Mouse (Mus musculus) frontal cortex, postnatal 25 days (tissue): ENCODE measurements at regions not wholly inside any gene's neighbourhood (a gene's known extent, or its start where the extent isn't known, plus 50 kb on each side); places are given as distances from the start of the nearest gene placed in this dataset.

ENCODE experiments used
- DNase-seq, 2 experiments: peaks; one replicate each; pipeline ENCODE4 v3.0.0; 2022; ENCODE audit warnings: low spot score in 2 of 2

GRCm38 (mm10) chr3:56793054-56793453, 508.7 kb downstream of the Tm4sf1 start:
- DNase-seq = no peak

DNA sequence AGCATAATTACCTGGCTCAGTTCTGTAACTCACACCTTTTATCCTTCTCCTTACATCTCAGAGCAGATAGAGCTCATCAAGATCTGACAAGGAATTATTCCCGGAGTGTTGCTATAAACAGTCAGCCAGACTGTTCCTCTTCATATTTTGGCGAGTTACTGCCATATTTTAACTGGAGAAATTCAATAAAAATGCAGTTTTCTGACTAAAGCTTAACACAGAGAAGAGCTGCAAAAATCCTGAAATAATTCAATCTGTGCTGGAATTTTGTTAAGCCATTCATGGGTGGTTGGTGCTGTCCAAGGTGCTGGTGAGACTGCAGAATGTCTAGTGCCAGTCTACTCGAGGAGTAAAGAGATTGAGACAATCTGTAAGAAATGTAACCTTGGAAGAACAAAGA, 512.6 kb downstream of the Tm4sf1 start:
- no peak for DNase-seq

DNA sequence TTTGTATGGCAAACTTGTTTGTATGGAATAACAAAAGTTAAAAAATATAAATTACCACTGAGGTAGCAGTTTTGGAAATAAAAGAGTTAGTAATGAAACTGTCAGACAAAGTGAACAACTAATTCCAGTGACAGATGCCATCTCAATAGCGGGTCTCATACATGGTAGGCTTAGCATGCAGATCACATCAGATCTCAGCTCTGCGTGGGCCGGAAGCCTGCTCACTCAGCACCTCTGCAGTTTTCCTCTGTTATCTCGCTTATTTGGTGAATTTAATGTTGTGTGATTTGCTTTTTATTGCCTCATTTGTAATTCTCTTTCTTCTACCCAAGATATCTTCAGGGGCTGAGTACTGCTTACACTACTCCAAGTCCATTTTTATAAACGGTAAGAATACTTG, 527.9 kb downstream of the Tm4sf1 start:
- no peak for DNase-seq

DNA sequence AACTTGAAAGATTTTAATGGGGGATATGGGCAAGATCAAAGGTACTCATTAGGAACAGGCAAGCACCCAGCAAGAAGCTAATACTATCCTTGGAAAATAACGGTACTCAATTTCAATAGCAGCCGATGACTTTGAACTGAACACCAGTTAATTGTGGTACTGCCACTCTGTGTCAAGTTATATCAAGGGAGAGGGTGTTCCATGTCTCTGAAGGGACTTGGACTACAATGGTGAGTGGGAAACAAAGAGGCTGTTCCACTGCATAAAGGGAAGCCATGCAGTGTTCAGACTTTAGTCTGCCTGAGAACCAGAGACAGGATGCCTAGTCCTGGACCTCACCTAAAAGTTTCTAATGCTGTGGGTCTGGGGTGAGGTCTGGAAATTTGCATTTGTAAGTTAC, 531.6 kb downstream of the Tm4sf1 start:
- no peak for DNase-seq

GRCm38 (mm10) chr3:56767133-56767532, 534.7 kb downstream of the Tm4sf1 start:
- DNase-seq = no peak

DNA sequence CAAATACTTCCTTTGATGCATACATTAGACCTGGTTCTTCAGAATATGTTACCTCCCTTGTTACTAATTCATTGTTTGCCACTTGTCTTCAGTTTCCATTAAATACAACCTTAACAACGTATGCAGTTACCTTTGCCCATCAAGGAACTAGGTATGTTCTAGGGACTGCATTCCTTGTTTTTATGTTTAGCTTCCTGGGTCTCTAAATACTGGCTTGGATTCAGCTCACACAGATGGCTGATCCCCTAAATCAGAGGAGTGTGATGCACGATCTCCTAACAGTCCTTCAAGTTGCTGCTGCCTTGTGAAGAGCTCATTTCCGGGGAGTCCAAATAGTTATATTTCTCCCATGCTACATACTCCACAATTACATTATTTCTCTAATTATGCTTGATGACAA, 537.5 kb downstream of the Tm4sf1 start:
- no peak for DNase-seq

DNA sequence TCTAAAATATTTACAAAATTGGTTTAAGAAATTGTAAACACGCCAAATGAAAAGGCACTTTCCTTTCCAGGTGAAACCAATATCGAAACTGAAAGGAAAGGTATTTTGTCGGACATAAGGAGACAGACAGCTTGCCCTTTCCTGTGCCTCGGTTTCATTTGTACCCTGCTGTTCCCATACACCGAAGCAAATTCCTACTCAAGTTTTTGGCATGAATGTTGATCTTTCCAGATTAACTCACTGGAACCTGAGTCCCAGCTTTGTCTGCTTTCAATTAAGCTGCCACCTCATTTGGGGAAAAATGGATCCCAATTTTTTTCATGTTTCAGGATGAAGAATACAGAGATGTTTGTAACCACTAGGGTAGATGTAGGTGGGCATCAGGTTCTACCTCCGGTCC, 537.9 kb downstream of the Tm4sf1 start:
- no peak for DNase-seq

GRCm38 (mm10) chr3:56753654-56754053, 548.1 kb downstream of the Tm4sf1 start:
- no peak for DNase-seq

- no peak for DNase-seq
Observed at GRCm38 (mm10) chr3:56751926-56752325, 549.9 kb downstream of the Tm4sf1 start.

DNA sequence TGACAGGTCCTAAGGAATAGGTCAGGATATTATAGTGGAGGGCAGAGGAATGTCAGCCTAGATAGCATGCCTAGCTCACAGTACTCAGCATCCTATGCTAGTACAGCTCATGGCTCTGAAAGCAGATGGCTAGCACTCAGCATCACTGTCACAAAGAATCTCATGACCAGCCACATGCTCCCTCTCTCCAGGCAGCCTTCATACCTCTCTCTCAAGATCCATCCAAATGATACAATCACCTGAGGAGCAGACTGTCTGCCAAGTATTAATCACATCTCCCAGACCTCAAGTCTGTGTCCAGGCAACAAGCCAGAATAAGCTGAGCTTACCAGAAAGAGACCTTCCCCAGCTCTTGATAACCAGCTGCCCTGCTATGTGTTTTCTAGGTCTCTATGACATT, 557.4 kb upstream of the Nbea start:
- DNase-seq = no peak

GRCm38 (mm10) chr3:56739451-56739850, 556.0 kb upstream of the Nbea start:
- DNase-seq = no peak

- DNase-seq = no peak
Observed at GRCm38 (mm10) chr3:56730849-56731248, 547.3 kb upstream of the Nbea start.

- no peak for DNase-seq
Observed at GRCm38 (mm10) chr3:56724991-56725390, 541.5 kb upstream of the Nbea start.

DNA sequence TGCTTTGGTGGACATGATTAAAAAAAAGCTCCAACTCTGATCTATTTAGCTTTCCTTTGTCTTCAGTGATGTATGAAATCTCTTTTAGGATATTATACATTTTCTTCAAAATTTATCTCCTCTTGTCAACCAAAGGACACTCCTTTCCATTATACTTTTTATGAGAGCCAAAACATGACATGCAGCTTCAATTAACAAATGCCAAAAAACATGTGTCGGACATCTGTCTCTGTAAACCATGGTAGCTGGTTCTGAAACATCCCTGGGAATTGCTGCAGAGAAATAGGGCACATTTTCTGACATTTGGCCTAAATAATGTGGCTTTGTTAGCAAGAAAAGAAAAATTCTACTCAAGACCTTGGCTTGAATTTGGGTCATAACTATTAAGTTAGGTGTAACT, 524.8 kb upstream of the Nbea start:
- no peak for DNase-seq

GRCm38 (mm10) chr3:56707312-56707711, 523.8 kb upstream of the Nbea start:
- DNase-seq = no peak

- DNase-seq = no peak
Observed at GRCm38 (mm10) chr3:56706038-56706437, 522.5 kb upstream of the Nbea start.

DNA sequence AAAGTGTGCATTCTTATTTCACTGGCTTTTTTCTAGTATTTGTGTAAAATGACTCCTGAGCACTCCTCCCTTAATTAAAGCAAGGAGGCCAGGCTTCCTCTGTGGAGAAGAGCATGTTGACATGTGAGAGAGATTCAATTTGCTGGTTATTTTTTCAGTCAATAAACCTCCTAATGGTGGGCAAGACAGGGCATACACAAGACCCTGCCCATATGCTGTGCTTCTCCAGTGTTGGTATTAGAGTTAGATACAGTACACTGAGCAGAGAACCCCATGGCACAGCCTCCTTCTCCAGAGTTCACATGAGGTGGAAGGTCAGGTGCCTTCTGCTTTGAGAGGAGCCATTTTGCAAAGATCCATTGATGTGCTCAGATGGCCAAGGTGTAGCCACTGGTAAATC, 515.4 kb upstream of the Nbea start:
- DNase-seq = no peak

DNA sequence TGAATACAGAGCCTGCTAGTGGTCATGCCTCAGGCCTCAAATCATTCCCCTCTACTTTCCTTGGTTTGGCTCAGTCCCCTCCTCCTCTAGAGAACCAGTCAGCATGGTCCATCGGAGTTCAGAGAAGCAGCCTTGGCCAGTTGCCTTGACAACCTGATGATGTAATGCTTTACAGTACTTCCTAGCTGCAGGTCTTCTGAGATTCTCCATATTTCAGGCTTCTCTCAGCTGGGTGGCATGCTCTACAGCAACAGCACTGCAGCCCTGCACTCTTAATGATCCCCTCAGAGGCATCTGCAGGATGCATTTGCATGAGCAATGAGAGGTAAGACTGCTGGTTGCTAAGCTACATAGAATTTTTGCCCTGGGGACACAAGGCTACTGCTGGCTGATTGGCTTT, 514.7 kb upstream of the Nbea start:
- DNase-seq = peak; percentile 6 to 7

- no peak for DNase-seq
Observed at GRCm38 (mm10) chr3:56681031-56681430, 497.5 kb upstream of the Nbea start.

GRCm38 (mm10) chr3:56668829-56669228, 485.3 kb upstream of the Nbea start:
- no peak for DNase-seq

DNA sequence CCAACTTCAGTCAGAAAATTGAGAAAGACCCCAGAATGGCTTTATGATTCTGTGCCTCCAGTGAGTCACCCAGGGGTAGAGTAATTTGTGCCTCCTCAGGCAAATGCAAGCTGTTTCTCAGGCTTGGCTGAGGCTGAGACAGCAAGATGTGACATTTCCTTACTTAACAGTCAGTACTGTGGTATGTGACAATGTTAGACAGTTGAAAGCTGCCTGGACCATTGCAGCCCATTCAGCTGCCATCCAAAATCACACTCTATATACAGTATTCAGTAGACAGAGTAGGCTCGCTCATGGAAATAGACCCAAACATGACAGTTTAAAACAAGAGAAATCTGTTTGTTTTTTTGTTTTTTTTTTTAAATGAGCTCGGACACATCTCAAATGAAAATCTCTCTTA, 477.1 kb upstream of the Nbea start:
- DNase-seq = no peak

DNA sequence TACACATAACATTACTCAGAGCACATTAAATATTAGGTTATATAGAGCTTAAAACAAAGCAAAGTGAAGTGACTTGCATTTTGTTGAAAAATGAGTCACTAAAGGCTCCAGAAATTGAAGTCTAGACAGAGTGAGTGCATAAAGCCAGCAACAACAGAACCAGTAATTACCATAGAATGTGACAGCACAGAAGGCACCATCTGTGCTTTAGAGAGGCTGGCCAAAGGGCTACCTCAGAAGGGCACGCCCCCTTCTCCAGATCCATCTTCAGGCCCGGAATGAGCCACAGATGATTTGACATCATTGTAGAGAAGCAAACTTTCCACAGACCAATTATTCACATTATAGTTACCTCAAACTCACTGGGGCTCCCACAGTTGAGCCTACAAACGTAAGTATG, 463.8 kb upstream of the Nbea start:
- no peak for DNase-seq
